Mouse (Mus musculus) gastrocnemius, adult 18-20 months (tissue): ENCODE data around the gene Tor3a. TPM values are rescaled to one million over a fixed set of nuclear protein-coding genes. Genes with fewer than 3 reads are reported as not detected.

Experiments
- DNase-seq: peaks from one replicate; pipeline ENCODE4 v3.0.0; 2021; ENCODE audit warnings: low spot score
- long read RNA-seq, 2 experiments: library from polyadenylated mRNA; stranded (forward); transcript quantifications; one replicate each; pipeline ENCODE4 v2.0.0; 2021
- total RNA-seq, 2 experiments: library from RNA; stranded (reverse); gene quantifications; 2 replicates each; pipeline ENCODE4 v1.2.3; 2021

Gene Tor3a
- 1 to 10 TPM; 4.6 to 5.2 TPM for total RNA-seq
- long read RNA-seq, experiment 1, transcript Tor3a-201 (6 exons, 3,285 nt) = major isoform, 5 of 5 reads
- long read RNA-seq, experiment 1, partial matches to known transcripts = 0 of 5 reads
- long read RNA-seq, experiment 1, other reads (novel, unspliced or antisense) = 0 of 5 reads
- long read RNA-seq, experiment 2, transcript Tor3a-201 (6 exons, 3,285 nt) = major isoform, 12 of 17 reads
- long read RNA-seq, experiment 2, partial matches to known transcripts = 0 of 17 reads
- long read RNA-seq, experiment 2, other reads (novel, unspliced or antisense) = 5 of 17 reads

- DNase-seq = peak; percentile 83
These were observed at the start of gene Tor3a for GRCm38 (mm10) chr1:156674195-156675000. Gene Tor3a, minus strand, starts transcription at chr1:156674356.

- no peak for DNase-seq
These were observed 47.9 kb upstream of the Tor3a start for GRCm38 (mm10) chr1:156722089-156722488.

- no peak for DNase-seq
These were observed 45.9 kb upstream of the Tor3a start for GRCm38 (mm10) chr1:156720046-156720445.

- DNase-seq = peak; percentile 96
These were observed 45.0 kb upstream of the Tor3a start, which contains the start of gene Fam20b for GRCm38 (mm10) chr1:156718950-156719805. Gene Fam20b, minus strand, starts transcription at chr1:156719086.

DNA sequence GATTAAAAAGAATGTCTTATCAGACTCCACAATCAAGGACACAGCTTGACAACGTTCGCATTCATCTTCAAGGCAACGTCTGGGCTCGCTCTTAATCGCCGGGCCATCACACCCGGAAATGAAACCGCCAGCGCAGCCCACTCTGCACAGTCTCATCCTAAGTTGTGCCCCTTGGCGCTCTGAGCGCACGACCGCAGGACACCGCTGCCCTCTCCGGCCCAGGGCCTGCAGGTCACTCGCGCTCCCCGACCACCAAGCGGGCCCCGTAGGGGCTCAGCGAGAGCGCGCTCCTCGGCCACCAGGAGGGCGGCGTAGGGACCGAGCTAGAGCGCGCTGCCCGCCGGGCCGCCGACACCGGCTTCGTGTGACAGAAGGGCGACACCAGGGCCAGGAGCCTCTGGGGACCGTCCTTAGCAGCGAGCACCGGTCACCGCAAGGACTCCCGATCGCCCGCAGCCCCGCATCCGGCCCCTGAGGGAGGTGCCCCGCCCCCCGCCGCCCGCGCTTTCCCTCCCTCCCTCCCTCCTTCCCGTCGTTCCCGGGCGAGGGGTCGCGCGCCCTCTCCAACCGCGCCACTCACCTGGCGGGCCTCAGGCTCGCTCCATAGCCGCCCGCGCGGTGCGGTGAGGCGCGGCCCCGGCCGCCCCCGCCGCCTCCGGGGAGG, 44.3 kb upstream of the Tor3a start:
- DNase-seq = peak; percentile 40

DNA sequence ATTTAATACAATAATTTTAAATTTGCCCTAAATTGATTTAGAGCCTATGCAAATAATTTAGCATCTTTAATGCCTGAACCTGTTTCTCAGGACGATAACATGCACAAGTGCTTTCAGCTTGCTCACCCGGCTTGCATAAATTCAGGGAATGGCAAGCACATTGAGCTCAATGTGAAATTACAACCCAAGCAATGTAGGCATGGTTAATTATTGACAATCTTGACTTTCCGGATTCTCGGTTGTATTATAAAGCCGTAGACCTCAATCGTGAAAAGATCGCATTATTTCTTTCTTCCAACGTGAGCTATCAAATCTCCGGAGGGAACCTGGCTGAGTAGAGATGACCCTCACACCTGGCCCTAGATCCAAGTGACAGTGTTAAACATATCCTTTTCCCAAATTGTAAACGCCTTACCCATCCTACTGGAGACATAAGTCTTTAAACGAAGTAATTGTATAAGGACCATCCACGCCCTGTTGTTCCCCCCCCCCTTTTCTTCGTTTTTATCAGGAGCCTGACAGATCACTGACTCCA, 43.7 kb upstream of the Tor3a start:
- no peak for DNase-seq

- no peak for DNase-seq
These were observed 42.5 kb upstream of the Tor3a start for GRCm38 (mm10) chr1:156716681-156717080.

GRCm38 (mm10) chr1:156710472-156711098, 36.4 kb upstream of the Tor3a start:
- no peak for DNase-seq

GRCm38 (mm10) chr1:156708672-156709071, 34.5 kb upstream of the Tor3a start:
- no peak for DNase-seq

DNA sequence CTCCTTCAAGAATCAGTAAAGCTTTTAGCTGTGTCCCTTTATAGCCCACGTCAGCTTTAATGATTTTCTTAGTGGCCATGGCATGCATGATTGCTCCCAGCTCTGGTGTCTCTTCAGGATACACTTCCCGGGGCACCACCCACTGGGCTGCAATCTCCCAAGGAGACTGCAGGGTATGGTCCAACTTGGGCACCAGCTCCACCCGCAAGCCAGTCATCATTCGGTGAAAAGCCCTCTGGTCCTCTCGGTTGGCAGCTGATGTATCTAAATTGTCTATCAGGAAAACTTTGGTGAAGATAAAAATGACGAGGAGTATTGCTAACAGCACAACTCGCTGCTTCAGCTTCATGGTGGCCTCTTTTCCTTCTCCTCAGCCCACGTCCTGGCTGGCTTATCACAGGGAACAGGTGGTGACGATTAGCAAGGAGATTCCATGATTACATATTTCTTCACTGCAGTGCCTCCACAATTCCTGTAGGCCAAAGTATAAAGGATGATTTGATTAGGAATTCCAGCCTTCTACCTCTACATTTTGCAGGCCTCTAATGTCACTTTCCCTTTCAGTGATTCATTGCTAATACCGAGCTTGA, 31.6 kb upstream of the Tor3a start:
- DNase-seq = no peak

GRCm38 (mm10) chr1:156703444-156703843, 29.3 kb upstream of the Tor3a start:
- no peak for DNase-seq

DNA sequence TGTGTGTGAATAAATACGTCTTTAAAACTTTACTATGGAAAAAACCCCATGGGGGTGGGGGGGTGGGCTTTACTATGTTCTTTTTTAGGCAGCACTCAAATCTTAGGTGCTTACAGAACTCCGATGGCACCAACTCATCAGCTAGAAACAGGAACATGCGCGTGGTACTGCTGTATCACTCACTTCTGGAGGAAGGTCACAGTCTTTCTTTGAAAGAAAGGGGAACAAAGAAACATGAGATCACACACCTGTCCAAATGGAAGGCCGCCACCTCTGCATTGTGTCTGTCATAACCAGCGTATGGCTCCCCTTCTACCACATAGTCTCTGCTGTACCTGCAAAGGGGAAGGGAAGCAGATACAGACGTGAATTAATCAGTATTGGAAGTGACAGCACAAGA, 28.0 kb upstream of the Tor3a start:
- no peak for DNase-seq

DNA sequence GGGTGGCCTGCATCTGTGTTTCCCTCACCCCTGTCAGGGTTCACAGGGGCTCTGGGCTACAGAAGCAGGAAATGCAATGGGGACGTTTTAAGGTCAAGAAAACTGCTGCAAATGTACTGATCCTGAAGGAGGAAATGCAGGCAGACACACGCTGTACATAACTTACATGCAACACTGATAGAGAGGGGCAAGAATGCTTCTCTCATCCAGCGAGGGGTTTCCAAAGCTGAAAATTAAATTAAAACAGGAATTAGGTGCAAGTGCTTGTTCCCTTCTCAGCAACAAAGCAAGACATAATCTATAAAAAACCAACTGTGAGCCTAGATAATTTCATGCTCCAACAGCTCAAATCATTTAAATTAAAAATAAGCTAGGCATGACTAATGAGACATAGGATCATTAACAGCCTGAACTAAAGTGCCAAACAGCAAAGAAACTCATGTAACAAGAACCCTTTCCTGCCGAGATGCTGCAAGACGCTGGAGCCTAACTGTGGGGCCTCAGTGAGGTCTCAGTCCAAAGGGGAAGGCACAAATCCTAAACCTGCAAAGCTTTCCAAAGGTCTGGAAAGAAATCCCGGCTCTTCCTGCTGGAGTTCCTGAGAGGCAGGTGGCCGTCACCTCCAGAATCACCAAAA, 12.0 kb upstream of the Tor3a start:
- no peak for DNase-seq

- DNase-seq = no peak
These were observed 5.4 kb upstream of the Tor3a start for GRCm38 (mm10) chr1:156679599-156679998.

DNA sequence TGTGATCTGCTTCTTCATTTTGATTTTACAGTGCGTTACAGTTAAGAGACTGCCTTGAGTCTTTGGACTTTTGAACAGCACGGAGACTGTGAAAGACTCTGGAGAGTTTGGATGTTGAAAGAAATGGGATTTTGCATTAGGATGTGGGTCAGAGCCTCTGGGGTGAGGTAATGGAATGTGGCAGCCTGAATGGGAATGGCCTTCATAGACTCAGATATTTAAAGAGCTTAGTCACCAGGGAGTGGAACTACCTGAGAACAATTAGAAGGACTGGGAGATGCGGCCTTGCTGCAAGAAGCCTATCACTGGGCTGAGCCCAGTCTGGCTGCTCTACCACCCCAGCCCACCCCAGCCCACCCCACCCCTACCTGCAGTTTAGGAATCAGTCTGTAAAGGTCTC, 3.1 kb upstream of the Tor3a start:
- no peak for DNase-seq

DNA sequence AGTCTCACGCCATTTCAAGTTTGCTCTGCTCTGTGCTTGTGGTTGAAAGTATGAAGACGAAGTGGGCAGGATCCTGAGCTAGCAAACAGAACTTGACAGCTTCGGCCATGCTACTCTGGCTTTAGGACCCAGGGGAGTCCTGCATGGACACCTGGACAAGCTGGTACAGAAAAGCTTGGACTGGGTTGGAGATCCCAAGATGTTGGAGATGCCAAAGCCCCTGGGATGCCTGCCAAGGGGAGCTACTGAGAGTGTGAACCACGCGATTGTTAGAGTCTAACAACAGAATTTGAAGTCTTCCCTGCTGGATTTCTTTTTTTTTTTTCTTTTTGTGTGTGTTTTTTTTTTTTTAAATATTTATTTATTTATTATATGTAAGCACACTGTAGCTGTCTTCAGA, 2.4 kb upstream of the Tor3a start:
- DNase-seq = no peak

- peak; percentile 48 for DNase-seq
These were observed 2.0 kb upstream of the Tor3a start for GRCm38 (mm10) chr1:156676171-156676570.

- DNase-seq = no peak
These were observed 521 bp downstream of the Tor3a start for GRCm38 (mm10) chr1:156673476-156674194.
